Mouse (Mus musculus): ENCODE results near the gene Cnnm4.

DNA sequence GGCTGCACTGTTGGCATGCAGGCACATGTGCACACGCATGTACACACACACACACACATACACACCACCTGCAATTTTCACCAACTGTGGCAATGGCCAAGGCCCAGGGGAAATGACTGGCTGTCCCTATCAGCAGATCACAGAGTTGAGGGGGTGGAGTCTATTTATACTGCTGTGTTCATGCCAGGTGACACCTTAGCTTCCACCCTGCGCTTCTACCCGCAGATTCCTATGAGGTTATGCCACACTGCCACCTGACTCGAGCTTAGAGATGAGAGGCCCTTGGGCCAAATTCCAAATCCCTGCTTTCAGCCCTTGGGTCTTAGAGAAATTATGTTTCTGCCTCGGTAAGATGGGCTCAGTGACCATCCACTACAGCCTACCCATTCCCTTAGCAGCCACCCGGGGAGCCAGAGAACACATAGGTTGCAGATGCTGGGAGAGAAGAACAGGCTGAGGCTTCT lies 63.2 kb downstream of the Cnnm4 start:
- TF ChIP-seq CTCF (IDR thresholded peaks at IDR 0.05; ENCODE audit: extremely low read depth, insufficient read depth, low read length) = no peak
- TF ChIP-seq POLR2A (IDR thresholded peaks at IDR 0.05; ENCODE audit: extremely low read depth, insufficient read depth, low read length) = no peak
